Mouse (Mus musculus) MEL (cell line): Measurements from ENCODE around the gene Rexo4. TPM values are rescaled to one million over a fixed set of nuclear protein-coding genes. Genes with fewer than 3 reads are reported as not detected.

Experiments used
- DNase-seq: peaks from one replicate; pipeline ENCODE4 v3.0.0; 2011; ENCODE audit warnings: low read depth, low spot score
- H3K27ac ChIP-seq: 2 replicates; pipeline ENCODE4 v1.5.1; 2012; ENCODE audit warnings: low read depth, mild to moderate bottlenecking, control low read depth, low read length, moderate library complexity; ENCODE audit not compliant: control insufficient read depth
- H3K27me3 ChIP-seq, 2 experiments: fragments of 150-350 bp in 1 of 2; sonication (generic) in 1 of 2; 2 replicates each; pipeline ENCODE4 v1.6.1; 2012; ENCODE audit warnings: low read length in 2 of 2, mild to moderate bottlenecking in 2 of 2, improper control_type of control experiment in 1 of 2, moderate library complexity in 1 of 2; ENCODE audit not compliant: insufficient read depth in 2 of 2, control insufficient read depth in 1 of 2
- H3K36me3 ChIP-seq, 2 experiments: 2 replicates each; pipeline ENCODE4 v1.6.1; 2012 to 2014; ENCODE audit warnings: low read length in 2 of 2, improper control_type of control experiment in 1 of 2, inconsistent platforms in 1 of 2, mild to moderate bottlenecking in 1 of 2; ENCODE audit not compliant: insufficient read depth in 2 of 2, control insufficient read depth in 1 of 2
- H3K4me1 ChIP-seq, 2 experiments: fragments of 150-350 bp in 1 of 2; sonication (generic) in 1 of 2; 2 replicates each; pipeline ENCODE4 v1.6.1; 2012; ENCODE audit warnings: low read length in 2 of 2, improper control_type of control experiment in 1 of 2, mild to moderate bottlenecking in 1 of 2; ENCODE audit not compliant: insufficient read depth in 2 of 2, control insufficient read depth in 1 of 2
- H3K4me3 ChIP-seq, 2 experiments: fragments of 150-350 bp in 1 of 2; sonication (generic) in 1 of 2; 2 replicates each; pipeline ENCODE4 v1.5.1; 2012; ENCODE audit warnings: low read depth in 2 of 2, low read length in 2 of 2, mild to moderate bottlenecking in 2 of 2, moderate library complexity in 2 of 2, control low read depth in 1 of 2, improper control_type of control experiment in 1 of 2; ENCODE audit not compliant: control insufficient read depth in 1 of 2, insufficient read depth in 1 of 2
- H3K79me2 ChIP-seq: 2 replicates; pipeline ENCODE4 v1.6.1; 2012; ENCODE audit warnings: mild to moderate bottlenecking, low read length, moderate library complexity; ENCODE audit not compliant: control insufficient read depth, poor library complexity, insufficient read depth
- H3K9ac ChIP-seq: 2 replicates; pipeline ENCODE4 v1.6.1; 2012; ENCODE audit warnings: low read depth, mild to moderate bottlenecking, control low read depth, low read length, moderate library complexity; ENCODE audit not compliant: control insufficient read depth, poor library complexity, severe bottlenecking
- H3K9me3 ChIP-seq: fragments of 150-350 bp; sonication (generic); replicated peaks from 2 replicates; pipeline ENCODE4 v1.6.1; 2012; ENCODE audit warnings: mild to moderate bottlenecking, low read length, improper control_type of control experiment, moderate library complexity; ENCODE audit not compliant: insufficient read depth
- BHLHE40 ChIP-seq: IDR thresholded peaks from 2 replicates; pipeline ENCODE4 v1.6.1; 2012; ENCODE audit warnings: low read depth, mild to moderate bottlenecking, inconsistent platforms, low read length, improper control_type of control experiment, borderline replicate concordance
- CHD1 ChIP-seq: IDR thresholded peaks from 2 replicates; pipeline ENCODE4 v1.6.1; 2012; ENCODE audit warnings: low read depth, mild to moderate bottlenecking, inconsistent platforms, low read length, improper control_type of control experiment
- CTCF ChIP-seq, 3 experiments: IDR thresholded peaks in 2 of 3; conservative IDR thresholded peaks in 1 of 3; 2 replicates each; pipeline ENCODE4 v1.5.1; 2011 to 2012; ENCODE audit warnings: low read length in 3 of 3, low read depth in 2 of 3, mild to moderate bottlenecking in 2 of 3, improper control_type of control experiment in 1 of 3, inconsistent platforms in 1 of 3, mixed read lengths in 1 of 3, moderate library complexity in 1 of 3; ENCODE audit not compliant: control insufficient read depth in 1 of 3, insufficient read depth in 1 of 3, poor library complexity in 1 of 3, severe bottlenecking in 1 of 3
- E2F4 ChIP-seq: IDR thresholded peaks from 2 replicates; pipeline ENCODE4 v1.6.1; 2011; ENCODE audit warnings: low read depth, low read length, improper control_type of control experiment, borderline replicate concordance
- ELF1 ChIP-seq: IDR thresholded peaks from 2 replicates; pipeline ENCODE4 v1.6.1; 2014; ENCODE audit warnings: low read depth, mild to moderate bottlenecking, inconsistent platforms, low read length, improper control_type of control experiment, moderate library complexity
- EP300 ChIP-seq, 2 experiments: IDR thresholded peaks; 2 replicates each; pipeline ENCODE4 v1.6.1; 2011; ENCODE audit warnings: improper control_type of control experiment in 2 of 2, low read length in 2 of 2, low read depth in 1 of 2, mild to moderate bottlenecking in 1 of 2
- ETS1 ChIP-seq: IDR thresholded peaks from 2 replicates; pipeline ENCODE4 v1.6.1; 2012; ENCODE audit warnings: low read depth, mild to moderate bottlenecking, inconsistent platforms, low read length, improper control_type of control experiment, moderate library complexity
- GABPA ChIP-seq: IDR thresholded peaks from 2 replicates; pipeline ENCODE4 v1.6.1; 2012; ENCODE audit warnings: low read depth, mild to moderate bottlenecking, inconsistent platforms, low read length, improper control_type of control experiment, moderate library complexity
- JUND ChIP-seq: IDR thresholded peaks from 2 replicates; pipeline ENCODE4 v1.6.1; 2011; ENCODE audit warnings: low read depth, mild to moderate bottlenecking, improper control_type of control experiment, low read length
- KAT2A ChIP-seq: conservative IDR thresholded peaks from 2 replicates; pipeline ENCODE4 v1.6.1; 2012; ENCODE audit warnings: low read depth, low read length, improper control_type of control experiment, inconsistent platforms
- MAX ChIP-seq: IDR thresholded peaks from 2 replicates; pipeline ENCODE4 v1.6.1; 2011; ENCODE audit warnings: low read length, improper control_type of control experiment
- MEF2A ChIP-seq: IDR thresholded peaks from 2 replicates; pipeline ENCODE4 v1.6.1; 2014; ENCODE audit warnings: low read depth, mild to moderate bottlenecking, inconsistent platforms, low read length, improper control_type of control experiment; ENCODE audit not compliant: poor library complexity, insufficient replicate concordance, severe bottlenecking; ENCODE audit errors: extremely low read depth
- MYB ChIP-seq: IDR thresholded peaks from 2 replicates; pipeline ENCODE4 v1.6.1; 2011; ENCODE audit warnings: mild to moderate bottlenecking, low read depth, low read length, improper control_type of control experiment
- MYC ChIP-seq: IDR thresholded peaks from 2 replicates; pipeline ENCODE4 v1.6.1; 2011; ENCODE audit warnings: low read depth, mild to moderate bottlenecking, low read length, improper control_type of control experiment, moderate library complexity
- POLR2AphosphoS2 ChIP-seq: IDR thresholded peaks from 2 replicates; pipeline ENCODE4 v1.6.1; 2011; ENCODE audit warnings: low read length, improper control_type of control experiment
- POLR2AphosphoS5 ChIP-seq: IDR thresholded peaks from 2 replicates; pipeline ENCODE4 v1.6.1; 2012; ENCODE audit warnings: low read depth, borderline replicate concordance, mild to moderate bottlenecking, inconsistent platforms, low read length, moderate library complexity, mixed read lengths
- RAD21 ChIP-seq: IDR thresholded peaks from 2 replicates; pipeline ENCODE4 v1.6.1; 2011; ENCODE audit warnings: mild to moderate bottlenecking, low read depth, low read length, improper control_type of control experiment
- SIN3A ChIP-seq: IDR thresholded peaks from 2 replicates; pipeline ENCODE4 v1.6.1; 2012; ENCODE audit warnings: low read length, improper control_type of control experiment, inconsistent platforms
- TAL1 ChIP-seq: IDR thresholded peaks from 2 replicates; pipeline ENCODE4 v1.6.1; 2012; ENCODE audit warnings: mild to moderate bottlenecking, inconsistent platforms, low read length, moderate library complexity, mixed read lengths
- TBP ChIP-seq: IDR thresholded peaks from 2 replicates; pipeline ENCODE4 v1.8.0; 2011; ENCODE audit warnings: low read depth, low read length, improper control_type of control experiment
- UBTF ChIP-seq: IDR thresholded peaks from 2 replicates; pipeline ENCODE4 v1.6.1; 2012; ENCODE audit warnings: low read depth, mild to moderate bottlenecking, inconsistent platforms, low read length, improper control_type of control experiment, moderate library complexity, borderline replicate concordance; ENCODE audit not compliant: insufficient read depth
- ZKSCAN1 ChIP-seq: IDR thresholded peaks from 2 replicates; pipeline ENCODE4 v1.6.1; 2012; ENCODE audit warnings: low read depth, mild to moderate bottlenecking, inconsistent platforms, low read length, improper control_type of control experiment, moderate library complexity
- polyA plus RNA-seq, 2 experiments: library from polyadenylated mRNA; stranded (reverse) in 1 of 2; unstranded in 1 of 2; fragments of >175 nt in 1 of 2; fragments of >200 nt in 1 of 2; gene quantifications; 2 replicates each; pipeline versions ENCODE4 v1.2.1 to v1.2.4; 2012; ENCODE audit warnings: low replicate concordance in 2 of 2, low read depth in 1 of 2; ENCODE audit not compliant: insufficient read length in 2 of 2, insufficient read depth in 1 of 2, missing spikeins in 1 of 2
- total RNA-seq: library from RNA; depleted of rRNA; stranded (reverse); fragments of 300-350 nt; gene quantifications from 2 replicates; pipeline ENCODE4 v1.2.3, GENCODE M21; 2012

Rexo4 gene
- total and polyA plus RNA-seq, 3 experiments: 52.4 to 66.6 TPM; not detected in 1

DNA sequence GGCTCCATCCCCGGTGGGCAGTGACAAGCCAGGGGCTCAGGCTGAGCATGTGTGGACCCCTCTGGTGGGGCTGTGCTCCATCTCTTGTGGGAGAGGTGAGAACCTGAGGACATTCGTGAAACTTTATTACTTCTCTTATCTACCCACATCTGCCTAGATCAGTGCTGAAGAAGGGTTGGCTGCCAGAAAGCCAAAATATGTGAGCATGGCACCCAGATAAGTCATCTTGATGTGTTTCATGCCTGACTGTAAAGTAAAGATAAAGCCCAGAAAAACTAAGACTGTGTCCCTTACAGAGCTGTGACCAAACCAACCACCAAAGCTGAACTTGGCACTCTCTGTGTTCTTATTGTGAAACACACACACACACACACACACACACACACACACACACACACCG is 29.8 kb upstream of the Rexo4 start (continued):
- TF ChIP-seq UBTF: no peak
- TF ChIP-seq POLR2AphosphoS2: no peak
- TF ChIP-seq ETS1: peak; percentile 20; the same call in 1 of the 2 replicates
- no peak for TF ChIP-seq MAX
- TF ChIP-seq EP300 (IDR thresholded peaks at IDR 0.05; ENCODE audit: low read depth in 1 of 2, low read length in 2 of 2): peak; percentile 52 to 59; a peak in 3 of 4 replicates
- TF ChIP-seq RAD21: no peak

DNA sequence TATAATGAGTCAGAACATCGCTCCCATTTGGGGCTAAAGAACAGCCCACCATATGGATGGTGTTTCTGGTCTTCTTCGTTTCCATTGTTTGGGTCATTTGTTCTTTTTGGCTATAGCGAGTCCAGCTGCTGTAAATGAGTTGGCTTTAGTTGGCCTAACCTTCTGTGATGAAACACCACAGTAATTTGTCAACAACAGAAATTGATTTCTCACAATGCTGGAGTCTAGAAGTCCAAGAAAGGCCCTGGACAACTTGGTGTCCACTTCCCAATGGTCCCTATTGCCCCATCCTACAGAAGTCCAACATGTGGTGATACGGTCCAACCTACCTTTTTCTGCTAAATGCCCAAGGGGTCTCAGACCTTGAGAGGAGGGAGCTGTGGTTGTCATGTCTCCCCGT is 20.5 kb upstream of the Rexo4 start:
- no peak overlapping the region for H3K4me3 ChIP-seq
- no peaks in the 10 kb centered on the region for H3K79me2 ChIP-seq
- no peak overlapping the region for H3K27ac ChIP-seq
- no peaks in the 10 kb centered on the region; a peak in 1 of 4 replicates for H3K27me3 ChIP-seq
- no peaks in the 10 kb centered on the region for H3K36me3 ChIP-seq
- no peak overlapping the region for H3K9ac ChIP-seq
- peaks cover 0 to 3% of the 10 kb centered on the region in 2 experiments; a peak in 1 of 4 replicates for H3K4me1 ChIP-seq
- TF ChIP-seq MYB: no peak
- no peak for TF ChIP-seq ZKSCAN1
- TF ChIP-seq KAT2A: no peak
- TF ChIP-seq ETS1: no peak
- TF ChIP-seq E2F4: no peak
- TF ChIP-seq UBTF: no peak
- no peak for TF ChIP-seq MYC
- TF ChIP-seq JUND: no peak
- TF ChIP-seq MEF2A: no peak
- TF ChIP-seq GABPA: no peak
- no peak for TF ChIP-seq ELF1
- TF ChIP-seq BHLHE40: no peak
- no peak for TF ChIP-seq TAL1
- no peak for TF ChIP-seq POLR2AphosphoS5
- no peak for TF ChIP-seq CTCF (IDR thresholded peaks at IDR 0.05 in 2 of 3, conservative IDR thresholded peaks at IDR 0.05 in 1 of 3; ENCODE audit: control insufficient read depth in 1 of 3, insufficient read depth in 1 of 3, low read depth in 2 of 3, low read length in 3 of 3, poor library complexity in 1 of 3, severe bottlenecking in 1 of 3)
- no peak for TF ChIP-seq SIN3A
- no peak for TF ChIP-seq TBP
- no peak for TF ChIP-seq CHD1
- TF ChIP-seq POLR2AphosphoS2: no peak
- DNase-seq: no peak
- no peaks in the 10 kb centered on the region for H3K9me3 ChIP-seq
